Mouse (Mus musculus) liver, embryonic 11.5 days (tissue): ENCODE results near the gene Kcns1. TPM values are rescaled to one million over a fixed set of nuclear protein-coding genes. Genes with fewer than 3 reads are reported as not detected.
"Not testable (repeated sequence)": the region's sequence is repeated elsewhere in the genome, so short reads cannot be mapped to it uniquely, and the experiment has no call there.

Experiments
- ATAC-seq: fragments of 200-750 bp; cut with Nextera tagmentation; replicated peaks from 2 replicates; pipeline ENCODE4 v1.8.0; 2017; ENCODE audit warnings: moderate number of reproducible peaks, mild to moderate bottlenecking, moderate TSS enrichment, moderate library complexity; ENCODE audit not compliant: low FRiP score
- DNase-seq: peaks from one replicate; pipeline ENCODE4 v3.0.0-alpha.2; 2017; ENCODE audit warnings: low spot score
- H3K27ac ChIP-seq: fragments of 300-500 bp; sonication (generic); 2 replicates; pipeline ENCODE4 v1.5.1; 2014; ENCODE audit warnings: mild to moderate bottlenecking, low read depth, low read length, control low read depth
- H3K27me3 ChIP-seq: fragments of 300-500 bp; sonication (generic); replicated peaks from 2 replicates; pipeline ENCODE4 v1.6.1; 2014; ENCODE audit warnings: low read length, mixed read lengths; ENCODE audit not compliant: control insufficient read depth, insufficient read depth
- H3K36me3 ChIP-seq: fragments of 300-500 bp; sonication (generic); 2 replicates; pipeline ENCODE4 v1.6.1; 2014; ENCODE audit warnings: mild to moderate bottlenecking, low read length, moderate library complexity, mixed read lengths; ENCODE audit not compliant: control insufficient read depth, insufficient read depth
- H3K4me1 ChIP-seq: fragments of 300-500 bp; sonication (generic); replicated peaks from 2 replicates; pipeline ENCODE4 v1.6.1; 2014; ENCODE audit warnings: low read length, mixed read lengths; ENCODE audit not compliant: control insufficient read depth, insufficient read depth
- H3K4me2 ChIP-seq: fragments of 300-500 bp; sonication (generic); 2 replicates; pipeline ENCODE4 v1.6.1; 2014; ENCODE audit warnings: mild to moderate bottlenecking, control low read depth, moderate library complexity
- H3K4me3 ChIP-seq: fragments of 300-500 bp; sonication (generic); 2 replicates; pipeline ENCODE4 v1.5.1; 2014; ENCODE audit warnings: low read depth, low read length, control low read depth
- H3K9ac ChIP-seq: fragments of 300-500 bp; sonication (generic); 2 replicates; pipeline ENCODE4 v1.6.1; 2014; ENCODE audit warnings: low read depth, low read length, control low read depth
- H3K9me3 ChIP-seq: fragments of 300-500 bp; sonication (generic); 2 replicates; pipeline ENCODE4 v1.6.1; 2016; ENCODE audit warnings: low read length, inconsistent platforms, mixed read lengths; ENCODE audit not compliant: control insufficient read depth
- WGBS: fragments of 180-500 bp; shearing (Covaris S2); extraction: QIAGEN DNeasy Blood & Tissue Kit; methylation state at CpG from one replicate; pipeline ENCODE4 v1.1.7; 2014; 5-methylcytosine and 5-hydroxymethylcytosine counted together
- polyA plus RNA-seq: library from polyadenylated mRNA; unstranded; fragments of >200 nt; fragmentation: Nextera tagmentation; extraction: Ambion mirVana; gene quantifications from 2 replicates; pipeline ENCODE4 v1.2.1, GENCODE M21; 2014

Gene Kcns1
- polyA plus RNA-seq, result 0.06 TPM in 1 of 2 replicates, not detected in the other

GRCm38 (mm10) chr2:164170902-164171301 lies at the start of gene Kcns1:
Gene Kcns1 (minus strand): TSS chr2:164171113.
- no peaks in the 10 kb centered on the region for H3K36me3 ChIP-seq
- H3K9me3 ChIP-seq, result no peaks in the 10 kb centered on the region
- no peak within 1 kb of the TSS for H3K27ac ChIP-seq
- H3K4me1 ChIP-seq, result peaks cover 3% of the 10 kb centered on the region; the same call in 1 of the 2 replicates
- ATAC-seq, result no peak
- 2% methylated on average over 26 of the region's 29 CpGs for WGBS
- peak within 1 kb of the TSS; percentile 14; the same call in 1 of the 2 replicates for H3K4me3 ChIP-seq
- H3K4me2 ChIP-seq, result peak within 1 kb of the TSS; percentile 55
- DNase-seq, result no peak
- H3K27me3 ChIP-seq, result peaks cover 67% of the 10 kb centered on the region
- H3K9ac ChIP-seq, result no peak within 1 kb of the TSS

GRCm38 (mm10) chr2:164219295-164219694 lies 48.4 kb upstream of the Kcns1 start:
- no peak overlapping the region for H3K4me2 ChIP-seq
- no peaks in the 10 kb centered on the region for H3K27me3 ChIP-seq
- no peak for ATAC-seq
- WGBS, result 82% methylated on average over 9 of the region's 9 CpGs
- DNase-seq, result no peak
- no peaks in the 10 kb centered on the region for H3K4me1 ChIP-seq
- H3K9me3 ChIP-seq, result no peaks in the 10 kb centered on the region
- no peak overlapping the region for H3K4me3 ChIP-seq
- H3K9ac ChIP-seq, result no peak overlapping the region
- no peak overlapping the region for H3K27ac ChIP-seq
- no peaks in the 10 kb centered on the region for H3K36me3 ChIP-seq

- 88% methylated on average over 5 of the region's 5 CpGs for WGBS
- Histone ChIP-seq H3K9me3 (no peaks in the 10 kb centered on the region), H3K27me3 (no peaks in the 10 kb centered on the region), H3K9ac (no peak overlapping the region), H3K36me3 (no peaks in the 10 kb centered on the region), H3K4me1 (no peaks in the 10 kb centered on the region), H3K4me3 (no peak overlapping the region), H3K4me2 (no peak overlapping the region), H3K27ac (no peak overlapping the region)
- DNase-seq (no peak), ATAC-seq (no peak)
Observed at GRCm38 (mm10) chr2:164212711-164213110, 41.8 kb upstream of the Kcns1 start.

GRCm38 (mm10) chr2:164210892-164211291 lies 40.0 kb upstream of the Kcns1 start:
- H3K36me3 ChIP-seq, result no peaks in the 10 kb centered on the region
- no peak overlapping the region for H3K4me2 ChIP-seq
- DNase-seq (no peak), ATAC-seq (no peak)
- H3K9me3 ChIP-seq, result no peaks in the 10 kb centered on the region
- H3K4me3 ChIP-seq, result no peak overlapping the region
- 83% methylated on average over 4 of the region's 4 CpGs for WGBS
- H3K27ac ChIP-seq, result no peak overlapping the region
- no peak overlapping the region for H3K9ac ChIP-seq
- no peaks in the 10 kb centered on the region for H3K4me1 ChIP-seq
- no peaks in the 10 kb centered on the region for H3K27me3 ChIP-seq

- no peak overlapping the region for H3K4me3 ChIP-seq
- WGBS, result 71% methylated on average over 4 of the region's 4 CpGs
- no peaks in the 10 kb centered on the region for H3K4me1 ChIP-seq
- no peak overlapping the region for H3K27ac ChIP-seq
- ATAC-seq (no peak), DNase-seq (no peak)
- H3K9me3 ChIP-seq, result no peaks in the 10 kb centered on the region
- H3K27me3 ChIP-seq, result no peaks in the 10 kb centered on the region
- H3K4me2 ChIP-seq, result no peak overlapping the region
- no peak overlapping the region for H3K9ac ChIP-seq
- no peaks in the 10 kb centered on the region for H3K36me3 ChIP-seq
Observed at GRCm38 (mm10) chr2:164206676-164207075, 35.8 kb upstream of the Kcns1 start.

- H3K4me1 ChIP-seq, DNase-seq, H3K4me2 ChIP-seq, H3K9ac ChIP-seq, H3K27ac ChIP-seq, H3K4me3 ChIP-seq, H3K27me3 ChIP-seq, H3K9me3 ChIP-seq, ATAC-seq, H3K36me3 ChIP-seq: not testable (repeated sequence)
- 86% methylated on average over 10 of the region's 10 CpGs for WGBS
Observed at GRCm38 (mm10) chr2:164206011-164206410, 35.1 kb upstream of the Kcns1 start.

- H3K4me1 ChIP-seq, result no peaks in the 10 kb centered on the region
- ATAC-seq (no peak), DNase-seq (no peak)
- H3K27ac ChIP-seq, result no peak within 1 kb of the TSS
- H3K27me3 ChIP-seq, result no peaks in the 10 kb centered on the region
- no peak within 1 kb of the TSS for H3K4me2 ChIP-seq
- H3K9me3 ChIP-seq, result no peaks in the 10 kb centered on the region
- no peak within 1 kb of the TSS for H3K4me3 ChIP-seq
- H3K36me3 ChIP-seq, result no peaks in the 10 kb centered on the region
- WGBS, result 79% methylated on average over 20 of the region's 20 CpGs
- H3K9ac ChIP-seq, result no peak within 1 kb of the TSS
Observed at GRCm38 (mm10) chr2:164199626-164200327, 28.9 kb upstream of the Kcns1 start, which contains the start of gene Wfdc15a. Gene Wfdc15a (minus strand): TSS chr2:164200130.

GRCm38 (mm10) chr2:164196700-164196990 lies 25.7 kb upstream of the Kcns1 start:
- DNase-seq, result no peak
- Histone ChIP-seq H3K9me3 (no peaks in the 10 kb centered on the region), H3K4me1 (no peaks in the 10 kb centered on the region), H3K27ac (no peak overlapping the region), H3K36me3 (no peaks in the 10 kb centered on the region), H3K9ac (no peak overlapping the region), H3K27me3 (no peaks in the 10 kb centered on the region), H3K4me3 (no peak overlapping the region), H3K4me2 (no peak overlapping the region)
- 83% methylated on average over 5 of the region's 5 CpGs for WGBS
- no peak for ATAC-seq

GRCm38 (mm10) chr2:164195971-164196699 lies 25.2 kb upstream of the Kcns1 start:
- 78% methylated on average over 5 of the region's 5 CpGs for WGBS
- DNase-seq, result no peak
- H3K9ac ChIP-seq, result no peak overlapping the region

More at GRCm38 (mm10) chr2:164195971-164196699, 25.2 kb upstream of the Kcns1 start:
- H3K9me3 ChIP-seq, result no peaks in the 10 kb centered on the region
- H3K36me3 ChIP-seq, result no peaks in the 10 kb centered on the region
- no peak overlapping the region for H3K4me3 ChIP-seq
- ATAC-seq, result no peak
- no peaks in the 10 kb centered on the region for H3K27me3 ChIP-seq
- no peak overlapping the region for H3K27ac ChIP-seq
- no peaks in the 10 kb centered on the region for H3K4me1 ChIP-seq
- no peak overlapping the region for H3K4me2 ChIP-seq
